Mouse (Mus musculus) heart, postnatal 10 days (tissue): ENCODE measurements around the gene 6430550D23Rik. TPM values are rescaled to one million over a fixed set of nuclear protein-coding genes. Genes with fewer than 3 reads are reported as not detected.

ENCODE experiments used
- total RNA-seq, 2 experiments: library from RNA; stranded (reverse); gene quantifications; 2 replicates each; pipeline ENCODE4 v1.2.3; 2021

Gene 6430550D23Rik
- total RNA-seq, 2 experiments from 2014 or later: 0.27 to 0.74 TPM

Other genes starting within 250 kb of the 6430550D23Rik start
- gene Mmp24, start 232.6 kb downstream of the 6430550D23Rik start, total RNA-seq: under 1 TPM in 1 of 2 experiments, not detected in 1; 0.07 TPM
- gene BC029722, start 188.6 kb downstream of the 6430550D23Rik start, total RNA-seq: 10 to 100 TPM; 16.3 to 16.8 TPM
- 10 to 100 TPM; 77.5 to 79.5 TPM for gene Eif6, start 181.1 kb downstream of the 6430550D23Rik start, total RNA-seq
- not detected for gene Fam83c, start 173.1 kb downstream of the 6430550D23Rik start, total RNA-seq
- gene Uqcc1, start 77.7 kb downstream of the 6430550D23Rik start, total RNA-seq: 100 to 1,000 TPM; 184 to 197 TPM
- not detected for gene Gm15557, start 67.2 kb downstream of the 6430550D23Rik start, total RNA-seq
- not detected for gene Gdf5, start 62.6 kb downstream of the 6430550D23Rik start, total RNA-seq
- gene Cep250, start 51.5 kb downstream of the 6430550D23Rik start, total RNA-seq: 10 to 100 TPM in 1 of 2 experiments, 1 to 10 TPM in 1; 8.8 to 11.1 TPM
- 10 to 100 TPM; 80.4 to 94.0 TPM for gene Ergic3, start 68 bp upstream of the 6430550D23Rik start, total RNA-seq
- not detected for gene Fer1l4, start 45.0 kb upstream of the 6430550D23Rik start, total RNA-seq
- gene Spag4, start 57.2 kb upstream of the 6430550D23Rik start, total RNA-seq: 1 to 10 TPM in 1 of 2 experiments, under 1 TPM in 1; 0.72 to 1.1 TPM
- 10 to 100 TPM; 23.0 to 23.3 TPM for gene Cpne1, start 104.0 kb upstream of the 6430550D23Rik start, total RNA-seq
- gene Rbm12, start 104.0 kb upstream of the 6430550D23Rik start, total RNA-seq: 10 to 100 TPM; 31.5 to 33.5 TPM
- 10 to 100 TPM; 19.7 to 19.8 TPM for gene Gm28036, start 119.1 kb upstream of the 6430550D23Rik start, total RNA-seq
- gene Romo1, start 136.1 kb upstream of the 6430550D23Rik start, total RNA-seq: 100 to 1,000 TPM; 316 to 323 TPM
- 10 to 100 TPM; 59.7 to 60.7 TPM for gene Nfs1, start 136.2 kb upstream of the 6430550D23Rik start, total RNA-seq
- gene Rbm39, start 172.3 kb upstream of the 6430550D23Rik start, total RNA-seq: 100 to 1,000 TPM; 209 to 230 TPM
- gene Phf20, start 188.5 kb upstream of the 6430550D23Rik start, total RNA-seq: 10 to 100 TPM; 20.6 to 27.5 TPM